Comparison of ENCODE assay signal across 8 mouse cellular contexts in the genomic region with DNA sequence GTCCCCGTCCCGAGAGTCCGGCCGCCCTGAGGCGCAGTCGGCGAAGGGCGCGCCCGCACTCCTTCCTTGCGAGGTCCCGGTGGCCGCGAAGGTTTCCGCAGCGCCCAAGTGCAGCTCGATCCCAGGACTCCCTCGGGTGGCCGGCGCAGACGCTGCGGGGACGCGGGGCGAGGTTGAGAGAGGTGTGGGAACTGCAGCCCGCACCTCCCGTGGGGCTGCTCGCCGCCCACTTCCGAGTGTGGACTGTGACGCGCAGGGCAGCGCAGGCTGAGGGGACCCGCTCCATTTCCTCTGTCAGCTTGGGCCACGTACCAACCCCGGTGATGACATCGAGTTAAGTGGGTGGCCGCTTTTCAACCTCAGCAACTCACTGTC. TPM values are rescaled to one million over a fixed set of nuclear protein-coding genes. Genes with fewer than 3 reads are reported as not detected.
DNase-seq lines count a peak whose midpoint lies in the region; ATAC-seq and TF ChIP-seq lines count a peak whose summit lies in the region.

No protein-coding gene starts in this region.

- peak; percentile 70 for ATAC-seq in hindbrain, postnatal 0 days
- ATAC-seq in limb, embryonic 11.5 days (ENCODE audit: insufficient number of reproducible peaks, low FRiP score, low TSS enrichment, low read depth) = peak; percentile 35; the same call in 1 of the 2 replicates
- peak; percentile 30; the same call in 1 of the 2 replicates for ATAC-seq in midbrain, embryonic 13.5 days
- peak; percentile 67 for ATAC-seq in stomach, postnatal 0 days (ENCODE audit: low FRiP score, low TSS enrichment)

- TF ChIP-seq EP300 in stomach, postnatal 0 days (optimal IDR thresholded peaks at IDR 0.05) = no peak

- H3K27me3 ChIP-seq in hindbrain, postnatal 0 days (ENCODE audit: insufficient read depth, low read length) = no peaks in the 10 kb centered on the region
- H3K27me3 ChIP-seq in limb, embryonic 11.5 days (ENCODE audit: control insufficient read depth, insufficient read depth, low read length) = peaks cover 31% of the 10 kb centered on the region
- H3K27me3 ChIP-seq in midbrain, embryonic 13.5 days = peaks cover 39% of the 10 kb centered on the region
- H3K27me3 ChIP-seq in stomach, postnatal 0 days (ENCODE audit: control insufficient read depth, insufficient read depth, low read length) = no peaks in the 10 kb centered on the region

- peak; percentile 38 for DNase-seq in ovary, postnatal 36 days (ENCODE audit: low spot score)
- no peak for DNase-seq in ovary, postnatal 10 days (ENCODE audit: low spot score)
- peak; percentile 32 for DNase-seq in gastrocnemius, postnatal 25 days
- peak; percentile 70 for DNase-seq in hindbrain, postnatal 0 days (ENCODE audit: low spot score)
- peak; percentile 55 for DNase-seq in limb, embryonic 11.5 days (ENCODE audit: low spot score)
- peak; percentile 49 for DNase-seq in stomach, postnatal 0 days (ENCODE audit: low spot score)

- H3K4me2 ChIP-seq in hindbrain, postnatal 0 days (ENCODE audit: low read depth, low read length) = peak overlapping the region; percentile 86
- H3K4me2 ChIP-seq in limb, embryonic 11.5 days (ENCODE audit: low read depth, severe bottlenecking) = peak overlapping the region; percentile 92
- peak overlapping the region; percentile 93 for H3K4me2 ChIP-seq in midbrain, embryonic 13.5 days (replicated peaks)
- peak overlapping the region; percentile 99 for H3K4me2 ChIP-seq in stomach, postnatal 0 days (replicated peaks; ENCODE audit: low read depth)

- TF ChIP-seq CTCF in hindbrain, postnatal 0 days (IDR thresholded peaks at IDR 0.05; ENCODE audit: low read depth) = no peak
- TF ChIP-seq CTCF in stomach, postnatal 0 days (IDR thresholded peaks at IDR 0.05; ENCODE audit: low read depth) = peak; percentile 31

- no peaks in the 10 kb centered on the region for H3K9me3 ChIP-seq in hindbrain, postnatal 0 days (ENCODE audit: low read length)
- H3K9me3 ChIP-seq in limb, embryonic 11.5 days (ENCODE audit: control insufficient read depth, low read length) = no peaks in the 10 kb centered on the region
- H3K9me3 ChIP-seq in midbrain, embryonic 13.5 days = 0 out of 2 replicates have a peak, but pooled peaks cover 3% of the 10 kb centered on the region
- no peaks in the 10 kb centered on the region for H3K9me3 ChIP-seq in stomach, postnatal 0 days (ENCODE audit: control insufficient read depth, low read length)

- no peaks in the 10 kb centered on the region for H3K36me3 ChIP-seq in hindbrain, postnatal 0 days (ENCODE audit: insufficient read depth, low read length)
- H3K36me3 ChIP-seq in limb, embryonic 11.5 days (ENCODE audit: control insufficient read depth, insufficient read depth, low read length) = no peaks in the 10 kb centered on the region
- no peaks in the 10 kb centered on the region for H3K36me3 ChIP-seq in midbrain, embryonic 13.5 days
- no peaks in the 10 kb centered on the region for H3K36me3 ChIP-seq in stomach, postnatal 0 days (ENCODE audit: control insufficient read depth, insufficient read depth, low read length)

- peak overlapping the region; percentile 86 for H3K9ac ChIP-seq in hindbrain, postnatal 0 days (replicated peaks; ENCODE audit: low read length)
- H3K9ac ChIP-seq in limb, embryonic 11.5 days (ENCODE audit: low read length) = peak overlapping the region; percentile 65
- peak overlapping the region; percentile 71 for H3K9ac ChIP-seq in midbrain, embryonic 13.5 days (replicated peaks)
- peak overlapping the region; percentile 76 for H3K9ac ChIP-seq in stomach, postnatal 0 days (ENCODE audit: low read length)

- peak overlapping the region; percentile 61 for H3K27ac ChIP-seq in brown adipose tissue, adult 24 weeks (replicated peaks; ENCODE audit: low read depth, low read length)
- H3K27ac ChIP-seq in hindbrain, postnatal 0 days = peak overlapping the region; percentile 91
- no peak overlapping the region for H3K27ac ChIP-seq in limb, embryonic 11.5 days (replicated peaks; ENCODE audit: low read depth, low read length)
- 0 out of 2 replicates have a peak overlapping the region, but pooled peaks have one; percentile 11 for H3K27ac ChIP-seq in midbrain, embryonic 13.5 days
- peak overlapping the region; percentile 80 for H3K27ac ChIP-seq in stomach, postnatal 0 days (replicated peaks)

- H3K4me3 ChIP-seq in brown adipose tissue, adult 24 weeks (ENCODE audit: insufficient read depth, low read depth, low read length) = peak overlapping the region; percentile 76
- peak overlapping the region; percentile 79 for H3K4me3 ChIP-seq in hindbrain, postnatal 0 days (ENCODE audit: low read length)
- H3K4me3 ChIP-seq in limb, embryonic 11.5 days (ENCODE audit: low read depth, low read length) = peak overlapping the region; percentile 58
- H3K4me3 ChIP-seq in midbrain, embryonic 13.5 days (replicated peaks) = peak overlapping the region; percentile 58
- peak overlapping the region; percentile 66 for H3K4me3 ChIP-seq in stomach, postnatal 0 days (ENCODE audit: low read depth, low read length)

- WGBS in hindbrain, postnatal 0 days = 4% methylated on average over 38 of the region's 38 CpGs
- WGBS in limb, embryonic 11.5 days = under 1% methylated on average over 38 of the region's 38 CpGs
- 0% methylated on average over 25 of the region's 38 CpGs for WGBS in midbrain, embryonic 13.5 days
- WGBS in stomach, postnatal 0 days = under 1% methylated on average over 36 of the region's 38 CpGs

- H3K4me1 ChIP-seq in brown adipose tissue, adult 24 weeks (ENCODE audit: control insufficient read depth, insufficient read depth, insufficient read length, low read length) = peaks cover 2% of the 10 kb centered on the region; the same call in 1 of the 2 replicates
- H3K4me1 ChIP-seq in hindbrain, postnatal 0 days (ENCODE audit: insufficient read depth, low read length) = no peaks in the 10 kb centered on the region
- peaks cover 3% of the 10 kb centered on the region; the same call in 1 of the 2 replicates for H3K4me1 ChIP-seq in limb, embryonic 11.5 days (ENCODE audit: control insufficient read depth, insufficient read depth, low read length)
- H3K4me1 ChIP-seq in midbrain, embryonic 13.5 days (replicated peaks) = peaks cover 14% of the 10 kb centered on the region
- H3K4me1 ChIP-seq in stomach, postnatal 0 days (replicated peaks; ENCODE audit: control insufficient read depth, insufficient read depth) = no peaks in the 10 kb centered on the region

RNA-seq across cellular contexts. Expression of gene Disc1, which starts 0.4 kb away (rescaled TPM):
- 0.40 TPM in 1 of 2 replicates, not detected in the other for polyA plus RNA-seq in brown adipose tissue, adult 24 weeks (2012; ENCODE audit: insufficient read depth, insufficient read length, missing spikeins)
- 1 to 10 TPM in 1 of 2 experiments, under 1 TPM in 1; 0.61 to 1.0 TPM for total RNA-seq in gastrocnemius, postnatal 25 days (2021)
- total RNA-seq in hindbrain, postnatal 0 days (2014; rRNA removed) = 7.1 and 10.7 TPM in 2 replicates
- 2.2 and 2.5 TPM in 2 replicates for polyA plus RNA-seq in hindbrain, postnatal 0 days (2015; fragmentation: Nextera tagmentation; extraction: Ambion mirVana)
- polyA plus RNA-seq in limb, embryonic 11.5 days (2014; fragmentation: Nextera tagmentation; extraction: Ambion mirVana) = 0.96 and 1.0 TPM in 2 replicates
- polyA plus RNA-seq in midbrain, embryonic 13.5 days (2015; fragmentation: Nextera tagmentation; extraction: Ambion mirVana) = 1.00 and 1.3 TPM in 2 replicates
- 0.39 and 0.53 TPM in 2 replicates for polyA plus RNA-seq in stomach, postnatal 0 days (2015; fragmentation: Nextera tagmentation; extraction: Ambion mirVana)

RNA-seq across cellular contexts. Expression of gene Tsnax, which starts 41.6 kb away (rescaled TPM):
- 34.8 and 41.0 TPM in 2 replicates for polyA plus RNA-seq in brown adipose tissue, adult 24 weeks (2012; ENCODE audit: insufficient read depth, insufficient read length, missing spikeins)
- total RNA-seq in gastrocnemius, postnatal 25 days (2021) = 10 to 100 TPM; 52.2 to 67.2 TPM
- total RNA-seq in hindbrain, postnatal 0 days (2014; rRNA removed) = 81.1 and 89.5 TPM in 2 replicates
- 176 and 177 TPM in 2 replicates for polyA plus RNA-seq in hindbrain, postnatal 0 days (2015; fragmentation: Nextera tagmentation; extraction: Ambion mirVana)
- 143 and 144 TPM in 2 replicates for polyA plus RNA-seq in limb, embryonic 11.5 days (2014; fragmentation: Nextera tagmentation; extraction: Ambion mirVana)
- 180 and 193 TPM in 2 replicates for polyA plus RNA-seq in midbrain, embryonic 13.5 days (2015; fragmentation: Nextera tagmentation; extraction: Ambion mirVana)
- polyA plus RNA-seq in stomach, postnatal 0 days (2015; fragmentation: Nextera tagmentation; extraction: Ambion mirVana) = 62.5 and 66.2 TPM in 2 replicates
